Mouse (Mus musculus): Measurements from ENCODE around the gene Foxr1.

GRCm38 (mm10) chr9:44468800-44469199 is 27.9 kb upstream of the Foxr1 start:
- TF ChIP-seq MYOD1 (IDR thresholded peaks at IDR 0.05; ENCODE audit: control insufficient read depth, insufficient read length, low read depth): no peak
- TF ChIP-seq CTCF (IDR thresholded peaks at IDR 0.05; ENCODE audit: control insufficient read depth, insufficient read depth, insufficient read length): no peak
- no peak for TF ChIP-seq CEBPB (IDR thresholded peaks at IDR 0.05; ENCODE audit: low read depth)
